Mouse (Mus musculus) CD4-positive helper T cell, adult 2 months (primary cell): ENCODE data around the gene Prr7.

Experiments used
- DNase-seq: peaks from one replicate; pipeline ENCODE4 v3.0.0-alpha.2; 2012; ENCODE audit warnings: low read depth, missing footprints, low spot score

The Prr7 gene

GRCm38 (mm10) chr13:55506697-55507096 is 42.6 kb downstream of the Prr7 start:
- DNase-seq, result no peak

GRCm38 (mm10) chr13:55507877-55508276 is 43.8 kb downstream of the Prr7 start:
- no peak for DNase-seq

- DNase-seq, result no peak
Measured at GRCm38 (mm10) chr13:55508531-55508930, 44.5 kb downstream of the Prr7 start.

- DNase-seq, result no peak
Measured at GRCm38 (mm10) chr13:55510332-55510667, 46.2 kb downstream of the Prr7 start.

- DNase-seq, result no peak
Measured at GRCm38 (mm10) chr13:55510668-55511491, 46.8 kb downstream of the Prr7 start.

GRCm38 (mm10) chr13:55511492-55511861 is 47.4 kb downstream of the Prr7 start:
- DNase-seq, result no peak

- no peak for DNase-seq
Measured at GRCm38 (mm10) chr13:55512379-55513031, 48.4 kb downstream of the Prr7 start.

GRCm38 (mm10) chr13:55513111-55513748 is 49.2 kb downstream of the Prr7 start, which contains the start of gene Pdlim7:
Gene Pdlim7 (minus strand): TSS chr13:55513676.
- DNase-seq, result peak; percentile 84

- no peak for DNase-seq
Measured at GRCm38 (mm10) chr13:55513828-55514227, 49.8 kb downstream of the Prr7 start.

- DNase-seq, result peak; percentile 81
Measured at GRCm38 (mm10) chr13:55516955-55517354, 52.9 kb downstream of the Prr7 start.

GRCm38 (mm10) chr13:55519606-55520005 is 55.5 kb downstream of the Prr7 start:
- DNase-seq, result no peak

- no peak for DNase-seq
Measured at GRCm38 (mm10) chr13:55522730-55523129, 58.7 kb downstream of the Prr7 start.
